Mouse (Mus musculus): ENCODE measurements around the gene Ccdc83. TPM values are rescaled to one million over a fixed set of nuclear protein-coding genes. Genes with fewer than 3 reads are reported as not detected.

Ccdc83 gene
- total RNA-seq, 2 experiments from 2014 or later: not detected

DNA sequence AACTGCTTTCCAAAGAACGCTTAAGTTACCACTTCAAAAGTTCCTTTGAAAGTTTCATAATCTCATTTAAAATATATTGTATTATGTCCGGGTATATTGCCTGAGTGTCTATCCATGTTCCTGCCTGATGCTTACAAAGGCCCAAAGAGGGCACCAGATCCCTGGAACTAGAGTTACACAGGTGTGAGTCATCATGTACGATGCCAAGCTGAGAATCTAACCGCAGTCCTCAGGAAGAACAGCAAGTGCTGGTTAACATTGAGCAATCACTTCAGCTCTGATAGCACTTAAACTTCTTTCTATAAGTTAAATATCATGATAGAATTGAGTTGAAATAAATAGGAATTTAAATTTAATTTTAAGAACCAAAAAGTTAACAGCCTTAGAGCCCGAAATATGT, 65.3 kb downstream of the Ccdc83 start:
- no peak for DNase-seq (ENCODE audit: low spot score in 2 of 2)
- intact Hi-C loops (cut with DNase I): no loop called here

DNA sequence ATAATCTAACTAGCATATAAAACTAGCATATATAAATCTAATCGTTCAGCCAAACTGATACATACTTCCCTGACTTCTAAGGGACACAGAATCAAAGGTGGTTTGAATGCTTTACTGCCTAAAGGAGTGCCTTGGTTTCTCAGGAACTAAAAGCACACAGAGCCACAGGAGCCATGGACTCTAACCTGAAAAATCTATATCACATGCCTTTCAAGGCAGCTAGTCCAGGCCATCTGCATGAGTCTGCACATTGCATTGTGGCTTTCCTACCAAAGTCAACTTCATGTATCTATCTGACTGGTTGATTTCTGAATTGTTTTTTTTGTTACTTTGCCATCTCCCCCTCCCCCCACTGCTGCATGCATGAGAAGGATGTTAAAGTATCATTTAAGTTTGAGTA, 84.9 kb downstream of the Ccdc83 start:
- intact Hi-C loops (cut with DNase I): no loop called here

DNA sequence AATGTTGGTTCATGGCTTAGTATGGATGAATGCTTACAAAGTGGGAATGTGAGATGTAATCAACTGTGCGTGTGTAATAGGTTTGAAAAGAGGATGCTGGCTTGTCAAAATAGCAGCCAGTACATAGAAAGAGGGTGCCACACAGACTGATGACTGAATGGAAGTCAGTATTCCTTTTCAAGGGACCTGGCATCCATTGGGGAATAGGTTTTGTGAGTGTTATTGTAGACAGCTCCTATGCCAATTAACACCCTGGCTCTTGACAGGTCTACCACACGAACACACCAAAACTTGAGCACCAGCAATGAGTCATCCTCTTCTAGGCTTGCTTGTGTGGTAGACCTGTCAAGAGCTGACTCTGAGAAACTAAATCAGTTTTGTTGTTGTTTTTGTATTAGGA, 90.0 kb downstream of the Ccdc83 start:
- DNase-seq (ENCODE audit: low spot score in 2 of 2): no peak
- intact Hi-C loops (cut with DNase I): no loop called here

More for the DNA sequence above, 84.9 kb downstream of the Ccdc83 start:
- no peak for DNase-seq (ENCODE audit: low spot score in 2 of 2)

Other genes starting within 250 kb of the Ccdc83 start
- gene Picalm, start 135.6 kb downstream of the Ccdc83 start, total RNA-seq (2021): 100 to 1,000 TPM; 152 to 155 TPM
- gene Sytl2, start 36.5 kb upstream of the Ccdc83 start, total RNA-seq (2021): 10 to 100 TPM; 76.9 to 77.1 TPM
- gene Ccdc89, start 160.8 kb upstream of the Ccdc83 start, total RNA-seq (2021): under 1 TPM; 0.22 to 0.42 TPM
- gene Crebzf, start 177.0 kb upstream of the Ccdc83 start, total RNA-seq (2021): 10 to 100 TPM; 71.4 to 83.7 TPM
- 10 to 100 TPM; 39.8 to 44.5 TPM for gene Tmem126a, start 191.5 kb upstream of the Ccdc83 start, total RNA-seq (2021)
- gene Tmem126b, start 210.2 kb upstream of the Ccdc83 start, total RNA-seq (2021): 10 to 100 TPM; 19.5 to 20.7 TPM
- 100 to 1,000 TPM; 394 to 431 TPM for gene Dlg2, start 210.9 kb upstream of the Ccdc83 start, total RNA-seq (2021)

All from left cerebral cortex, postnatal 14 days (tissue).